Mouse (Mus musculus): Measurements from ENCODE around the gene Higd2a.

The Higd2a gene

DNA sequence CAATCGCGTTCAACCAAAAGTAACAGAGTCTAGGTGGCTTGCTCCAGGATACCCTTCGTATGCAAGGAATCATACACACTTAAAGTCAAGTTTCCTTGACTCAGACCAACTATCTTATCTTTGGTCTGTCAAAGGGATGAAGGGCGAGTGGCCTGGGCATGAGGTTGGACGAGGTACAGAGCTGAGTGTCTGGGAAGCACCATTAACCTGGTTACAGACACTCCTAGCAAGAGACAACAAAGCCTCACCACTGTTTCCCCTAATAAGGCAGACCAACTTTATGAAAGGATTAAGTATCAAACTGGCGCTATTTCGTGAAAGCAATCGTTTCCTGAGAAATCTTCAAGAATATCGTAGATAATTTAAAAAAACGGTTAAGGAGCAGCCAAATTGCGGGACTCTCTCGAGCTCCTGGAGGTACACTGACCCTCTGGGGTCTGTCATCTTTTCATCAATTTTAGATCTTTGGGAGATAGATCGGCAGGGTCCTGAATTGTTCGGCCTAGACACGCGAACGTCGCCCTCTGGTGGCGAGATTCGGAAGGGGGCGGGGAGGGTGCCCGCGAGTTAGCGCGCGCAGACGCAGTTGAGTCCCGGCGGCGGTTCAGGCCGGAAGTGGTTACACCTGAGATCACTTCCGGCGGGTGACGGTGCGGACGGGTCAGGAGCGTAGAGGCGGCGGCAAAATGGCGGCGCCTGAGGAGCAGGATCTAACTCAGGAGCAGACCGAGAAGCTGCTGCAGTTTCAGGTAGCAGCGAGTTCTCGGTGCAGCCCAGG, 31.3 kb downstream of the Higd2a start, which contains the start of gene Faf2:
Gene Faf2 (plus strand): TSS at position 630 of the 778 bp plus-strand sequence.
- DNase-seq (ENCODE audit: low spot score in 2 of 2) = peak; percentile 94 to 99

DNA sequence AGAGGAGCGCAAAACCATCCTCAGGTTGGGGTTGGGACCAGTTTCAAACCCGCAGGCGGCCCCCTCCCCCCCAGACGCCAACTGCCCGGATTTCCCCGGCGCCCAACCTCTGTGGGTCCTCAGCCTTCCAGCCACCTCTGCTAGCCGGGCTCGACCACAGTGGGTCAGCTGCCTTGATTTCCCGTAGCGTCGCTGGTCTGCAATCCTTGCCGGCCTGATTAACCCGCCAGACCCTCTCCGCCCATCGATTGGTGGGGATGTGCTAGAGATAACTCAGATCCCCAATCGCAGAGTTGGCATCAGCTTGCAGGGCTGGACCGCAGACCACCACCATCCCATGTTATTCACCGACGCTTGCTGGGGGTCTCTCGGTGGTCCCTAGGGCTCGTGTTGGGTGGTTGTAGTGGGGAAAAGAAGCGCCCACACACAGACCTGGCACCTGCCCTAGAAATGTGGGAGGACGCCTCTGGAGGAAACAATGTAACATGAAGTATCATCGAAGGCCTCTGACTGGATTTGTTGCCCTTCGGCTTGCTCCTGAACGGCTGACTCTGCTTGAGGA, 32.0 kb downstream of the Higd2a start:
- DNase-seq (ENCODE audit: low spot score in 2 of 2) = peak in 1 of 2 experiments; percentile 11

DNA sequence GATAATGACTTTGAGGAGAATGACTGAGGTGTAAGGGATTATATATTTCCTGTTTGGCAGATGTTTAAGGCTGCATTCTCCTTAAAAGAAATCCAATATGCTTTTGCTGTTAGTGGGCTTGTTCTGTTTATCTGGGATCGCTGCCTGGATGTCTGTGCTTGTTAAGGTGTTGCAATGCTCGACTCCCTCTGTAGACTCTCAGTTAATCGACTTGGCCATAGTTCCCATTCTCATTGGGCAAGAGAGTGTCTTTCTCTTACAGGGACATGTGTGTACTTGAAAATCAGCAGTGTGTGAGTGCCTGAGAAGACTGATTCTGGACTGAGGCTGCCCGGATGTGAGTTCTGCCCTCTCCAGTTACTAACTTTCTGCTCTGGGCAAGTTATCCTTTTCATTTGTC, 39.1 kb downstream of the Higd2a start:
- DNase-seq (ENCODE audit: low spot score in 2 of 2) = no peak

DNA sequence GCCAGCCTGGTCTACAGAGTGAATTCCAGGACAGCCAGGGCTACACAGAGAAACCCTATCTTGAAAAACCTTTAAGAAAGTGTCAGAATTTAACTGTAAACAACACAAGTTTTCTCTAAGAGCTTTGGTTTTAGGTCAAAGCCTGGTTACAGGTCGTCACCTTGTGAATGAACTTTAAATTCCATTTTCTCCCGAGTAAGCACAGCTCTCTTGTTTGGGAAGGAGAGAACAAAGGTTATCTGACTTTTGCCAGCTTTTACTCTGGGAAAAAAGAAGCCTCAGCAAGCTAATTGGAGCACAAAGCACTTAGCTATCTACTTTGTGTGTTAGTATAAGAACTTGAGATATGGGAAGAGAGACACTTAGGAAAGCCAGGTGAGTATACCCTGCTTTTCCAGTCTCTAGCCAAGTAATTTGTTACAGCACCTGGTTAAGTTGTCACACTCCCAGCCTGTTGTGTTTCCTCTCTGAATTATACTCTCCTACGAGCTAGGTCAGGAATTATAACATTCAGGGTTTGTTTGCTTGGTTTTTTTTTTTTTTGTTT, 42.8 kb downstream of the Higd2a start:
- no peak for DNase-seq (ENCODE audit: low spot score in 2 of 2)

DNA sequence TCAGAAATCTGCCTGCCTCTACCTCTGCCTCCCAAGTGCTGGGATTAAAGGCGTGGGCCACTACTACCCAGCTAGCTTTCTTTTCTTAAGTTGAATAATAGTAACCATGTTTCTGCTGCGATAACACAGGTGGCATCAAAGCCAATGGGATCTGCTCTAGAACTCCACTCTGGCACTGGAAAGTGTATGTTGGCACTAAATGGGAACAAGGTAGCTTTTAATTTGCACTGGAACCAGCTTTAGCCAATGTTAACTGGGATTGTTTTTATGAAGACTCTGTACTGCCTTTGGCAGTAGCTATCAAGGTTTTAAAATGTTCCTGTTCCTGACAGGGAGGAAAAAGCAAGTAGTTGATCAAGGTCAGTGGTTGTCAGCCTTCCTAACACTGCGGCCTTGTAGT, 45.0 kb downstream of the Higd2a start:
- DNase-seq (ENCODE audit: low spot score in 2 of 2) = no peak

Data from thymus, postnatal 10 days (tissue).